Mouse (Mus musculus): ENCODE data around the gene Prdx2. TPM values are rescaled to one million over a fixed set of nuclear protein-coding genes. Genes with fewer than 3 reads are reported as not detected.

Gene Prdx2
- polyA plus RNA-seq, 1 experiment from 2014 or later = 1,219 TPM

DNA sequence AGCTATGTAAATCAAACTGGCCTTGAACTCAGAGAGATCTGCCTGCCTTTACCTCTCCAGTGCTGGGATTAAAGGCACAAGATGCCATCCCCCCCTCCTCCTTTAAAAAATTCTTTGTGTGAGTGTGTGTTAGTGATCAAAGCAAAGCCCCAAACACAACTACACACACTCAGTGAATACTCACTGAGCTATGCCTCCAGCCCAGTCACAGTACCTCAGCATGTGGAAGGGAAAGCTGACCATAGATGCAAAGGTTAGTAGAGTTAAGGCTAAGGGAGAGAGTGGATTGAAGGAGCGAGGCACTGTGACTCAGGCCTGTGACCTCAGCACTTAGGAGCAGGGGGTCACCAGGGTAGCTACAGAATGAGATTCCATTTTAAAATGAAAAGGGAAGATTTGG is 3.7 kb downstream of the Prdx2 start:
- peaks cover 11% of the 10 kb centered on the region for H3K27me3 ChIP-seq (ENCODE audit: control insufficient read depth, insufficient read depth, low read length)
- no peak overlapping the region for H3K27ac ChIP-seq (replicated peaks; ENCODE audit: low read depth, low read length)
- H3K9me3 ChIP-seq (replicated peaks; ENCODE audit: control insufficient read depth, low read length) = no peaks in the 10 kb centered on the region
- peaks cover 13% of the 10 kb centered on the region for H3K4me1 ChIP-seq (ENCODE audit: control insufficient read depth, insufficient read depth, low read length)
- H3K4me2 ChIP-seq (ENCODE audit: low read depth, low read length) = no peak overlapping the region
- no peak for ATAC-seq (replicated peaks; ENCODE audit: insufficient number of reproducible peaks, low FRiP score, low TSS enrichment, low read depth)
- DNase-seq (ENCODE audit: low spot score) = no peak
- 77% methylated on average over 1 of the region's 1 CpGs for WGBS
- no peak overlapping the region for H3K4me3 ChIP-seq (ENCODE audit: low read depth, low read length)
- no peak overlapping the region for H3K9ac ChIP-seq (replicated peaks; ENCODE audit: low read length)
- H3K36me3 ChIP-seq (replicated peaks; ENCODE audit: control insufficient read depth, insufficient read depth, low read depth, low read length) = peaks cover 3% of the 10 kb centered on the region

DNA sequence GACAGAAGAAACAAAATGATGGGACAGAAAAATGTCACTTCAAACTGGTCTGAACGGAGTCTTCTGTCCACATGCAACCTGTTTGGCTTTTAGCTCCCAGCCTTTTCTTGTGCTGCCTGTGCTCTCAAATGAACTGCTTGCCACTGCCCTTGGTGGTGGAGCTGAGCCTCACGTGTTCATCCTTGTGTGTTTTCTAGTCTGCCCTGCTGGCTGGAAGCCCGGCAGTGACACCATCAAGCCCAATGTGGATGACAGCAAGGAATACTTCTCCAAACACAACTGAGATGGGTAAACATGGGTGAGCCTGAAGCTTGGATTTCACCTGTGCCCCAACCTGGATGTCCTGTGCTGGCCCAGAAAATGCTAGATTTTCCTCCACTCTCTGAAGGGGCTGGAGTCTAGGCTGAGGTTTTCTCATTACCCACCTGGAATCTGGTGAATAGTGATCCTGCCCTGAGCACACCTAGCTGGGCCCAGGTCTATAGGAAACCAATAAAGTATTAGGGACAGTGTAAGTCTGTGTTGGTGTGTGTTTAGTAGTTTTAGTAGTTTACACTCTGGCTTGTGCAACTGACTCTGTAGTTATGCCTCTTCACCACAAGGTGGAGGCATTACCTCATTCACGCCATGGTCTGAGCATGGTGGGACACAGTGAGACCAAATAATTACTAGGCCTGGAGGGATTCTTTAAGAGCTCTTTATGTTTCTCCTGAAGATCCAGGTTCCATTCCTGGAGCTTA is 4.6 kb downstream of the Prdx2 start:
- Histone ChIP-seq H3K4me1 (ENCODE audit: control insufficient read depth, insufficient read depth, low read length) (peaks cover 14% of the 10 kb centered on the region), H3K4me2 (ENCODE audit: low read depth, low read length) (no peak overlapping the region), H3K27me3 (ENCODE audit: control insufficient read depth, insufficient read depth, low read length) (peaks cover 16% of the 10 kb centered on the region), H3K4me3 (ENCODE audit: low read depth, low read length) (no peak overlapping the region), H3K9me3 (replicated peaks; ENCODE audit: control insufficient read depth, low read length) (no peaks in the 10 kb centered on the region), H3K36me3 (replicated peaks; ENCODE audit: control insufficient read depth, insufficient read depth, low read depth, low read length) (peaks cover 3% of the 10 kb centered on the region), H3K27ac (replicated peaks; ENCODE audit: low read depth, low read length) (no peak overlapping the region), H3K9ac (replicated peaks; ENCODE audit: low read length) (no peak overlapping the region)
- ATAC-seq (replicated peaks; ENCODE audit: insufficient number of reproducible peaks, low FRiP score, low TSS enrichment, low read depth) = no peak
- 70% methylated on average over 4 of the region's 4 CpGs for WGBS
- peak; percentile 80 for DNase-seq (ENCODE audit: low spot score)

GRCm38 (mm10) chr8:84974543-84975142 is 5.3 kb downstream of the Prdx2 start:
- ATAC-seq (replicated peaks; ENCODE audit: insufficient number of reproducible peaks, low FRiP score, low TSS enrichment, low read depth) = no peak
- no peaks in the 10 kb centered on the region for H3K9me3 ChIP-seq (replicated peaks; ENCODE audit: control insufficient read depth, low read length)
- no peak for DNase-seq (ENCODE audit: low spot score)
- H3K4me2 ChIP-seq (ENCODE audit: low read depth, low read length) = no peak overlapping the region
- H3K4me1 ChIP-seq (ENCODE audit: control insufficient read depth, insufficient read depth, low read length) = peaks cover 16% of the 10 kb centered on the region
- peaks cover 3% of the 10 kb centered on the region for H3K36me3 ChIP-seq (replicated peaks; ENCODE audit: control insufficient read depth, insufficient read depth, low read depth, low read length)
- H3K27me3 ChIP-seq (ENCODE audit: control insufficient read depth, insufficient read depth, low read length) = peaks cover 18% of the 10 kb centered on the region
- H3K4me3 ChIP-seq (ENCODE audit: low read depth, low read length) = no peak overlapping the region
- 79% methylated on average over 8 of the region's 8 CpGs for WGBS
- no peak overlapping the region for H3K9ac ChIP-seq (replicated peaks; ENCODE audit: low read length)
- H3K27ac ChIP-seq (replicated peaks; ENCODE audit: low read depth, low read length) = no peak overlapping the region

- peaks cover 21% of the 10 kb centered on the region for H3K27me3 ChIP-seq (ENCODE audit: control insufficient read depth, insufficient read depth, low read length)
- DNase-seq (ENCODE audit: low spot score) (peak; percentile 70), ATAC-seq (replicated peaks; ENCODE audit: insufficient number of reproducible peaks, low FRiP score, low TSS enrichment, low read depth) (no peak)
- peaks cover 18% of the 10 kb centered on the region for H3K4me1 ChIP-seq (ENCODE audit: control insufficient read depth, insufficient read depth, low read length)
- no peak overlapping the region for H3K9ac ChIP-seq (replicated peaks; ENCODE audit: low read length)
- peaks cover 3% of the 10 kb centered on the region for H3K36me3 ChIP-seq (replicated peaks; ENCODE audit: control insufficient read depth, insufficient read depth, low read depth, low read length)
- peak overlapping the region; percentile 96; the same call in 1 of the 2 replicates for H3K4me2 ChIP-seq (ENCODE audit: low read depth, low read length)
- no peak overlapping the region for H3K4me3 ChIP-seq (ENCODE audit: low read depth, low read length)
- WGBS = 23% methylated on average over 7 of the region's 7 CpGs
- H3K27ac ChIP-seq (replicated peaks; ENCODE audit: low read depth, low read length) = no peak overlapping the region
- no peaks in the 10 kb centered on the region for H3K9me3 ChIP-seq (replicated peaks; ENCODE audit: control insufficient read depth, low read length)
Observed at GRCm38 (mm10) chr8:84975434-84975833, 6.0 kb downstream of the Prdx2 start.

GRCm38 (mm10) chr8:84976031-84976762 is 6.8 kb downstream of the Prdx2 start:
- Histone ChIP-seq H3K36me3 (replicated peaks; ENCODE audit: control insufficient read depth, insufficient read depth, low read depth, low read length) (no peaks in the 10 kb centered on the region; the same call in 1 of the 2 replicates), H3K27ac (replicated peaks; ENCODE audit: low read depth, low read length) (no peak overlapping the region), H3K9me3 (replicated peaks; ENCODE audit: control insufficient read depth, low read length) (no peaks in the 10 kb centered on the region), H3K4me3 (ENCODE audit: low read depth, low read length) (peak overlapping the region; percentile 50), H3K27me3 (ENCODE audit: control insufficient read depth, insufficient read depth, low read length) (peaks cover 22% of the 10 kb centered on the region), H3K4me1 (ENCODE audit: control insufficient read depth, insufficient read depth, low read length) (peaks cover 15% of the 10 kb centered on the region), H3K9ac (replicated peaks; ENCODE audit: low read length) (peak overlapping the region; percentile 37), H3K4me2 (ENCODE audit: low read depth, low read length) (peak overlapping the region; percentile 96)
- peak; percentile 69 for ATAC-seq (replicated peaks; ENCODE audit: insufficient number of reproducible peaks, low FRiP score, low TSS enrichment, low read depth)
- peak; percentile 95 for DNase-seq (ENCODE audit: low spot score)
- 1% methylated on average over 58 of the region's 61 CpGs for WGBS

DNA sequence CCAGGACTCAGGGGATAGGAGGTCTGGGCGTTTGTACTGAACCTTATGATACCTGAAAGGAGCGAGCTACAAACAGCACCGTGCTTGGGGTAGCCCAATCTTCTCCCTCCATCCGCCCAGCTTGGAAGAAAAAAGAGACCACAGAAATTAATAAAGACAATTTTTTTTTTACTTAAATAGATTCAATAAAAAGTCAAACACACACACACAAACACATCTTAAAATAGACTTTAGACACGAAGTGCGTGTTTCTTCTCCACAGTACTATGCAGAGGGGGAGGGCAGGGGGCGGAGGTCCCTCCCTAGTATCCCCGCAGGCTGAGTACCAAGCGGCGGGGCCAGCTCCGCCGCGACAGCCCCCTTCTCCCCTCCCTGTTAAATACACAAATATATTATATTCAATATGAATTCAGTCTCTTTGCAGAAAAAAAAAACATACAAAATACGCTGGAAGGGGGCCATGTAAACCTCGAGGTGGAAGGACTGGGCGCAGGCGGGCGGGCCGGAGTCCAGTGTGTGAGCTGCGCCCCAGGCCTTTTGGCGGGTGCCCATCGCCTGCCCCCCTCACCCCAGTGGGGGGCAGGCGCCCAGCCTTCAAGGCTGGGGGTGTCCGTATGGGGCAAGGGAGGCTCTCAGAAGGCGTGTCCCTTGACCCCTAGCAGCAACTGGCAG is 7.5 kb downstream of the Prdx2 start:
- Histone ChIP-seq H3K4me1 (ENCODE audit: control insufficient read depth, insufficient read depth, low read length) (peaks cover 16% of the 10 kb centered on the region), H3K27me3 (ENCODE audit: control insufficient read depth, insufficient read depth, low read length) (peaks cover 22% of the 10 kb centered on the region), H3K9ac (replicated peaks; ENCODE audit: low read length) (peak overlapping the region; percentile 64), H3K36me3 (replicated peaks; ENCODE audit: control insufficient read depth, insufficient read depth, low read depth, low read length) (no peaks in the 10 kb centered on the region), H3K27ac (replicated peaks; ENCODE audit: low read depth, low read length) (no peak overlapping the region), H3K4me2 (ENCODE audit: low read depth, low read length) (peak overlapping the region; percentile 96), H3K4me3 (ENCODE audit: low read depth, low read length) (peak overlapping the region; percentile 50), H3K9me3 (replicated peaks; ENCODE audit: control insufficient read depth, low read length) (no peaks in the 10 kb centered on the region)
- DNase-seq (ENCODE audit: low spot score) = no peak
- no peak for ATAC-seq (replicated peaks; ENCODE audit: insufficient number of reproducible peaks, low FRiP score, low TSS enrichment, low read depth)
- 2% methylated on average over 24 of the region's 25 CpGs for WGBS

DNA sequence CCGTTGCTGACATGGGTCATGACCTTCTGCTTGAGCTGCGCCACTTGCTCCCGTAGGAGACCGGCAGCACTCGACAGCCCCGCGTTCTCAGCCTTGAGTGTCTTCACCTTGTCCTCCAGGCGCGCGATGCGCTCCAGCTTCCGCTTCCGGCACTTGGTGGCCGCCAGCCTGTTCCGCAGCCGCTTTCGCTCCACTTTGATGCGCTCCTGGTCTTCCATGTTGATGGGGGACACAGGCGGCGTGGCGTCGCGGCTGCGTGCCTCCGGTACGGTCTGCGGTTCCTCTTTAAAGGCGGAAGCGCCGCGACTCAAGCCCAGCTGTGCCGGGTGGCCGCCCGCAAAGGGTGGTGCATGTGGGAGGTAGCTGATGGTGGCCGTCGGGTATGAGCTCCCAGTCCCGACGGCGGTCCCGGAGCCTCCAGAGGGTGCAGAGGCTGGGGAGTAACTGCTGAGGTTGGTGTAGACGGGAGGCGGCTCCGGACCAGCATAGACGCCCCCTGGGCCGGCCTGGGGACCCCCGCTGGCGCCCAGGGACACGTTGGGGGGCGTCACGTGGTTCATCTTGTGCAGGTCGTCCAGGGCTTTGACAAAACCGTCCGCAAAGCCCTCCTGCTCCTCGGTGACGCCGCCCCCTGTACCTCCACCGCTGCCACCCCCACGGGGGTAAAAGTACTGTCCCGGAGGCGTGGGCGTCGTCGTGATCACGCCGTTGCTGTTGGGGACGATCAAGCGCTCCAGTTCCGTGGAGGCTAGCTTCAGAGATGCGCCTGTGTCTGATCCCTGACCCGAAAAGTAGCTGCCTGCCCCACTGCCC is 8.3 kb downstream of the Prdx2 start:
- Histone ChIP-seq H3K9ac (replicated peaks; ENCODE audit: low read length) (peak overlapping the region; percentile 64), H3K4me3 (ENCODE audit: low read depth, low read length) (peak overlapping the region; percentile 50), H3K9me3 (replicated peaks; ENCODE audit: control insufficient read depth, low read length) (no peaks in the 10 kb centered on the region), H3K4me1 (ENCODE audit: control insufficient read depth, insufficient read depth, low read length) (peaks cover 16% of the 10 kb centered on the region), H3K27ac (replicated peaks; ENCODE audit: low read depth, low read length) (no peak overlapping the region), H3K27me3 (ENCODE audit: control insufficient read depth, insufficient read depth, low read length) (peaks cover 22% of the 10 kb centered on the region), H3K36me3 (replicated peaks; ENCODE audit: control insufficient read depth, insufficient read depth, low read depth, low read length) (no peaks in the 10 kb centered on the region), H3K4me2 (ENCODE audit: low read depth, low read length) (peak overlapping the region; percentile 96)
- DNase-seq (ENCODE audit: low spot score) (peak; percentile 56), ATAC-seq (replicated peaks; ENCODE audit: insufficient number of reproducible peaks, low FRiP score, low TSS enrichment, low read depth) (no peak)
- 1% methylated on average over 70 of the region's 70 CpGs for WGBS
